Mouse (Mus musculus) midbrain, embryonic 16.5 days (tissue): Measurements from ENCODE around the gene Dse. TPM values are rescaled to one million over a fixed set of nuclear protein-coding genes. Genes with fewer than 3 reads are reported as not detected.
"Not testable (repeated sequence)": the region's sequence is repeated elsewhere in the genome, so short reads cannot be mapped to it uniquely, and the experiment has no call there.

ENCODE experiments used
- ATAC-seq: fragments of 200-750 bp; cut with Nextera tagmentation; 2 replicates; pipeline ENCODE4 v1.8.0; 2017; ENCODE audit warnings: moderate TSS enrichment
- H3K27ac ChIP-seq: fragments of 300-500 bp; sonication (generic); 2 replicates; pipeline ENCODE4 v1.5.1; 2014; ENCODE audit warnings: mild to moderate bottlenecking, low read length, mixed read lengths
- H3K27me3 ChIP-seq: fragments of 300-500 bp; sonication (generic); 2 replicates; pipeline ENCODE4 v1.6.1; 2014; ENCODE audit warnings: low read depth, low read length, mixed read lengths; ENCODE audit not compliant: control insufficient read depth, insufficient read depth
- H3K36me3 ChIP-seq: fragments of 300-500 bp; sonication (generic); 2 replicates; pipeline ENCODE4 v1.6.1; 2014; ENCODE audit warnings: mild to moderate bottlenecking, low read length, moderate library complexity, mixed read lengths; ENCODE audit not compliant: control insufficient read depth, insufficient read depth
- H3K4me1 ChIP-seq: fragments of 300-500 bp; sonication (generic); 2 replicates; pipeline ENCODE4 v1.6.1; 2014; ENCODE audit warnings: mild to moderate bottlenecking, low read length, mixed read lengths; ENCODE audit not compliant: control insufficient read depth, insufficient read depth
- H3K4me2 ChIP-seq: fragments of 300-500 bp; sonication (generic); 2 replicates; pipeline ENCODE4 v1.6.1; 2014; ENCODE audit warnings: mild to moderate bottlenecking, low read length, mixed read lengths
- H3K4me3 ChIP-seq: fragments of 300-500 bp; sonication (generic); 2 replicates; pipeline ENCODE4 v1.5.1; 2014; ENCODE audit warnings: low read depth, mild to moderate bottlenecking, low read length, moderate library complexity, mixed read lengths
- H3K9ac ChIP-seq: fragments of 300-500 bp; sonication (generic); 2 replicates; pipeline ENCODE4 v1.6.1; 2014; ENCODE audit warnings: low read depth, low read length, mixed read lengths
- H3K9me3 ChIP-seq: fragments of 300-500 bp; sonication (generic); replicated peaks from 2 replicates; pipeline ENCODE4 v1.6.1; 2014; ENCODE audit warnings: mild to moderate bottlenecking, low read length, mixed read lengths; ENCODE audit not compliant: control insufficient read depth, poor library complexity, severe bottlenecking
- WGBS: fragments of 180-500 bp; shearing (Covaris S2); extraction: QIAGEN DNeasy Blood & Tissue Kit; methylation state at CpG from one replicate; pipeline ENCODE4 v1.1.7; 2014; 5-methylcytosine and 5-hydroxymethylcytosine counted together
- polyA plus RNA-seq: library from polyadenylated mRNA; unstranded; fragments of >200 nt; fragmentation: Nextera tagmentation; extraction: Ambion mirVana; gene quantifications from 2 replicates; pipeline ENCODE4 v1.2.1, GENCODE M21; 2015

Dse gene
- polyA plus RNA-seq: 6.1 and 6.7 TPM in 2 replicates

GRCm38 (mm10) chr10:34207503-34207850 is at the start of gene Dse:
Dse (minus strand) TSS chr10:34207715.
- peak; percentile 2; the same call in 1 of the 2 replicates for ATAC-seq

GRCm38 (mm10) chr10:34252833-34253232 is 45.3 kb upstream of the Dse start:
- ATAC-seq, H3K9me3 ChIP-seq, H3K27me3 ChIP-seq, H3K27ac ChIP-seq, H3K36me3 ChIP-seq, H3K9ac ChIP-seq, H3K4me2 ChIP-seq, H3K4me1 ChIP-seq, H3K4me3 ChIP-seq: not testable (repeated sequence)
- 91% methylated on average over 9 of the region's 9 CpGs for WGBS

More at GRCm38 (mm10) chr10:34207503-34207850, at the start of gene Dse:
- H3K27ac ChIP-seq: peak within 1 kb of the TSS; percentile 80
- 0 out of 2 replicates have a peak, but pooled peaks cover 2% of the 10 kb centered on the region for H3K4me1 ChIP-seq
- peak within 1 kb of the TSS; percentile 96 for H3K9ac ChIP-seq
- peak within 1 kb of the TSS; percentile 89 for H3K4me3 ChIP-seq
- H3K36me3 ChIP-seq: no peaks in the 10 kb centered on the region
- WGBS: under 1% methylated on average over 14 of the region's 14 CpGs
- no peaks in the 10 kb centered on the region for H3K27me3 ChIP-seq
- H3K4me2 ChIP-seq: peak within 1 kb of the TSS; percentile 89
- no peaks in the 10 kb centered on the region for H3K9me3 ChIP-seq

- no peaks in the 10 kb centered on the region for H3K9me3 ChIP-seq
- no peaks in the 10 kb centered on the region for H3K27me3 ChIP-seq
- no peaks in the 10 kb centered on the region for H3K36me3 ChIP-seq
- no peaks in the 10 kb centered on the region for H3K4me1 ChIP-seq
- H3K27ac ChIP-seq: no peak overlapping the region
- H3K9ac ChIP-seq: no peak overlapping the region
- WGBS: 66% methylated on average over 2 of the region's 2 CpGs
- H3K4me2 ChIP-seq: no peak overlapping the region
- no peak overlapping the region for H3K4me3 ChIP-seq
- ATAC-seq: no peak
Observed at GRCm38 (mm10) chr10:34249594-34249993, 42.1 kb upstream of the Dse start.

- Histone ChIP-seq H3K4me2 (no peak overlapping the region), H3K36me3 (no peaks in the 10 kb centered on the region), H3K27me3 (no peaks in the 10 kb centered on the region), H3K27ac (no peak overlapping the region), H3K9ac (no peak overlapping the region), H3K9me3 (no peaks in the 10 kb centered on the region), H3K4me1 (no peaks in the 10 kb centered on the region), H3K4me3 (no peak overlapping the region)
- WGBS: 47% methylated on average over 3 of the region's 3 CpGs
- ATAC-seq: no peak
Observed at GRCm38 (mm10) chr10:34247757-34248156, 40.2 kb upstream of the Dse start.

GRCm38 (mm10) chr10:34246106-34246505 is 38.6 kb upstream of the Dse start:
- no peak overlapping the region for H3K27ac ChIP-seq
- no peaks in the 10 kb centered on the region for H3K4me1 ChIP-seq
- H3K4me3 ChIP-seq: no peak overlapping the region
- WGBS: 76% methylated on average over 2 of the region's 2 CpGs
- no peak overlapping the region for H3K9ac ChIP-seq
- no peaks in the 10 kb centered on the region for H3K36me3 ChIP-seq
- ATAC-seq: no peak
- no peaks in the 10 kb centered on the region for H3K27me3 ChIP-seq
- H3K9me3 ChIP-seq: no peaks in the 10 kb centered on the region
- H3K4me2 ChIP-seq: no peak overlapping the region

- no peaks in the 10 kb centered on the region for H3K4me1 ChIP-seq
- H3K27ac ChIP-seq: no peak overlapping the region
- 85% methylated on average over 5 of the region's 5 CpGs for WGBS
- no peaks in the 10 kb centered on the region for H3K9me3 ChIP-seq
- no peaks in the 10 kb centered on the region for H3K27me3 ChIP-seq
- no peak overlapping the region for H3K4me2 ChIP-seq
- no peaks in the 10 kb centered on the region for H3K36me3 ChIP-seq
- no peak overlapping the region for H3K9ac ChIP-seq
- ATAC-seq: no peak
- H3K4me3 ChIP-seq: no peak overlapping the region
Observed at GRCm38 (mm10) chr10:34244745-34245144, 37.2 kb upstream of the Dse start.

GRCm38 (mm10) chr10:34238536-34238935 is 31.0 kb upstream of the Dse start:
- no peaks in the 10 kb centered on the region for H3K4me1 ChIP-seq
- WGBS: 73% methylated on average over 4 of the region's 4 CpGs
- H3K4me3 ChIP-seq: no peak overlapping the region
- H3K27ac ChIP-seq: no peak overlapping the region
- no peak for ATAC-seq
- no peaks in the 10 kb centered on the region for H3K36me3 ChIP-seq
- no peaks in the 10 kb centered on the region for H3K9me3 ChIP-seq
- H3K4me2 ChIP-seq: no peak overlapping the region
- H3K27me3 ChIP-seq: no peaks in the 10 kb centered on the region
- no peak overlapping the region for H3K9ac ChIP-seq

- Histone ChIP-seq H3K27ac (no peak overlapping the region), H3K36me3 (no peaks in the 10 kb centered on the region)
- WGBS: 85% methylated on average over 5 of the region's 5 CpGs
Observed at GRCm38 (mm10) chr10:34236569-34236968, 29.1 kb upstream of the Dse start.

GRCm38 (mm10) chr10:34235384-34235783 is 27.9 kb upstream of the Dse start:
- Histone ChIP-seq H3K4me2 (no peak overlapping the region), H3K27me3 (no peaks in the 10 kb centered on the region), H3K4me3 (no peak overlapping the region), H3K36me3 (no peaks in the 10 kb centered on the region), H3K27ac (no peak overlapping the region), H3K9me3 (no peaks in the 10 kb centered on the region), H3K9ac (no peak overlapping the region), H3K4me1 (no peaks in the 10 kb centered on the region)
- 32% methylated on average over 3 of the region's 3 CpGs for WGBS
- ATAC-seq: no peak

More at GRCm38 (mm10) chr10:34236569-34236968, 29.1 kb upstream of the Dse start:
- no peaks in the 10 kb centered on the region for H3K4me1 ChIP-seq
- no peak overlapping the region for H3K4me3 ChIP-seq
- no peak overlapping the region for H3K4me2 ChIP-seq
- H3K9me3 ChIP-seq: no peaks in the 10 kb centered on the region
- ATAC-seq: no peak
- no peaks in the 10 kb centered on the region for H3K27me3 ChIP-seq
- no peak overlapping the region for H3K9ac ChIP-seq
